ENCODE assay signal across 8 mouse cellular contexts in genomic region chr13:69492876-69493463, GRCm38 (mm10). TPM values are rescaled to one million over a fixed set of nuclear protein-coding genes. Genes with fewer than 3 reads are reported as not detected.
DNase-seq lines count a peak whose midpoint lies in the region; ATAC-seq and TF ChIP-seq lines count a peak whose summit lies in the region.

No protein-coding gene starts in this region.

- H3K9ac ChIP-seq in liver, postnatal 0 days (replicated peaks), result no peak overlapping the region

- peak; percentile 82 for TF ChIP-seq CTCF in kidney, adult 2 months (conservative IDR thresholded peaks at IDR 0.05; ENCODE audit: insufficient read depth, insufficient read length, low read depth, low read length)
- peak; percentile 82 for TF ChIP-seq CTCF in liver, postnatal 0 days (IDR thresholded peaks at IDR 0.05; ENCODE audit: low read depth)
- TF ChIP-seq CTCF in testis, adult 2 months (IDR thresholded peaks at IDR 0.05; ENCODE audit: control insufficient read depth, insufficient read depth, insufficient replicate concordance, low read depth, low read length), result peak; percentile 60

- ATAC-seq in liver, postnatal 0 days, result peak; percentile 84

- no peaks in the 10 kb centered on the region for H3K36me3 ChIP-seq in kidney, adult 2 months (ENCODE audit: control insufficient read depth, insufficient read depth, low read length)
- H3K36me3 ChIP-seq in liver, postnatal 0 days (replicated peaks; ENCODE audit: insufficient read depth, low read length), result peaks cover 9% of the 10 kb centered on the region
- no peaks in the 10 kb centered on the region for H3K36me3 ChIP-seq in testis, adult 2 months (ENCODE audit: control insufficient read depth, insufficient read depth, low read length)

- intact Hi-C loops in heart, postnatal 25 days (cut with DNase I), result no loop called here

- TF ChIP-seq EP300 in liver, postnatal 0 days (IDR thresholded peaks at IDR 0.05; ENCODE audit: low read depth), result no peak

- no peaks in the 10 kb centered on the region for H3K9me3 ChIP-seq in liver, postnatal 0 days (ENCODE audit: low read length)

- no peaks in the 10 kb centered on the region for H3K27me3 ChIP-seq in kidney, adult 2 months (replicated peaks; ENCODE audit: control insufficient read depth, insufficient read depth, low read length)
- H3K27me3 ChIP-seq in liver, postnatal 0 days (ENCODE audit: insufficient read depth, low read length), result 0 out of 2 replicates have a peak, but pooled peaks cover 7% of the 10 kb centered on the region
- no peaks in the 10 kb centered on the region for H3K27me3 ChIP-seq in testis, adult 2 months (ENCODE audit: control insufficient read depth, insufficient read depth, low read length)

- H3K27ac ChIP-seq in kidney, adult 2 months (ENCODE audit: insufficient read depth, low read depth, low read length), result no peak overlapping the region
- H3K27ac ChIP-seq in liver, postnatal 0 days (ENCODE audit: low read depth), result no peak overlapping the region
- no peak overlapping the region for H3K27ac ChIP-seq in testis, adult 2 months (ENCODE audit: control insufficient read depth, insufficient read depth, low read depth, low read length)

- peak; percentile 85 for DNase-seq in heart, adult 11 months
- no peak for DNase-seq in heart, postnatal 25 days (ENCODE audit: low spot score)
- DNase-seq in B cell, adult 2 months, result peak; percentile 49 to 54
- DNase-seq in adrenal gland, adult 8-10 months, result peak; percentile 41
- peak; percentile 51 for DNase-seq in embryo, embryonic 11.5 days (ENCODE audit: low read depth, low spot score)
- peak; percentile 83 for DNase-seq in kidney, adult 2 months
- peak; percentile 65 for DNase-seq in liver, postnatal 0 days

- TF ChIP-seq POLR2A in kidney, adult 2 months (IDR thresholded peaks at IDR 0.05; ENCODE audit: low read depth, low read length), result no peak
- TF ChIP-seq POLR2A in testis, adult 2 months (IDR thresholded peaks at IDR 0.05; ENCODE audit: control insufficient read depth, low read depth, low read length), result no peak

- 21% methylated on average over 7 of the region's 7 CpGs for WGBS in kidney, adult 2 months
- WGBS in liver, postnatal 0 days (ENCODE audit: insufficient replicate concordance), result 28% methylated on average over 7 of the region's 7 CpGs

- no peak overlapping the region for H3K4me3 ChIP-seq in kidney, adult 2 months (ENCODE audit: insufficient read depth, low read depth, low read length)
- no peak overlapping the region for H3K4me3 ChIP-seq in liver, postnatal 0 days (ENCODE audit: low read depth, low read length)
- H3K4me3 ChIP-seq in testis, adult 2 months (ENCODE audit: control insufficient read depth, low read depth, low read length), result no peak overlapping the region

- H3K4me1 ChIP-seq in kidney, adult 2 months (ENCODE audit: control insufficient read depth, insufficient read depth, low read length), result no peaks in the 10 kb centered on the region
- H3K4me1 ChIP-seq in liver, postnatal 0 days (ENCODE audit: insufficient read depth), result 0 out of 2 replicates have a peak, but pooled peaks cover under 1% of the 10 kb centered on the region
- 0 out of 2 replicates have a peak, but pooled peaks cover 2% of the 10 kb centered on the region for H3K4me1 ChIP-seq in testis, adult 2 months (ENCODE audit: control insufficient read depth, insufficient read depth, low read length)

- H3K4me2 ChIP-seq in liver, postnatal 0 days (ENCODE audit: low read depth, low read length), result no peak overlapping the region

RNA-seq across cellular contexts. Expression of gene Nsun2, which starts 40.6 kb away (rescaled TPM):
- 10 to 100 TPM; 33.5 to 38.2 TPM for total RNA-seq in heart, postnatal 25 days (2021)
- 10 to 100 TPM; 82.8 to 94.0 (median 84.4) TPM for total RNA-seq in adrenal gland, adult 8-10 months (2022)
- polyA plus RNA-seq in kidney, adult 2 months (2012; rRNA removed), result 47.9 and 51.6 TPM in 2 replicates
- polyA plus RNA-seq in liver, postnatal 0 days (2015; fragmentation: Nextera tagmentation; extraction: Ambion mirVana), result 46.0 and 47.5 TPM in 2 replicates
- 181 and 182 TPM in 2 replicates for polyA plus RNA-seq in testis, adult 2 months (2012; rRNA removed)

RNA-seq across cellular contexts. Expression of gene Tent4a, which starts 41.4 kb away (rescaled TPM):
- total RNA-seq in heart, postnatal 25 days (2021), result 10 to 100 TPM; 12.0 to 12.6 TPM
- total RNA-seq in adrenal gland, adult 8-10 months (2022), result 10 to 100 TPM; 22.6 to 24.5 (median 23.7) TPM
- 15.8 and 16.7 TPM in 2 replicates for polyA plus RNA-seq in kidney, adult 2 months (2012; rRNA removed)
- polyA plus RNA-seq in liver, postnatal 0 days (2015; fragmentation: Nextera tagmentation; extraction: Ambion mirVana), result 1.9 and 2.4 TPM in 2 replicates
- 6.2 and 6.4 TPM in 2 replicates for polyA plus RNA-seq in testis, adult 2 months (2012; rRNA removed)
